Mouse (Mus musculus) cortical plate, adult 2 months (tissue): ENCODE results near the gene Acadm.

Source experiments
- CTCF ChIP-seq: fragments of 200-500 bp; IDR thresholded peaks from 2 replicates; pipeline ENCODE4 v1.5.1; 2011; ENCODE audit warnings: mild to moderate bottlenecking, control low read depth, low read length; ENCODE audit not compliant: insufficient read depth; ENCODE audit errors: extremely low read depth
- POLR2A ChIP-seq: fragments of 200-500 bp; IDR thresholded peaks from 2 replicates; pipeline ENCODE4 v1.6.1; 2011; ENCODE audit warnings: mild to moderate bottlenecking, low read length, control low read depth; ENCODE audit not compliant: insufficient read depth; ENCODE audit errors: extremely low read depth

- no peak for TF ChIP-seq CTCF
- no peak for TF ChIP-seq POLR2A
These were observed 58.1 kb downstream of the Acadm start for GRCm38 (mm10) chr3:153886296-153886695.
